Mouse (Mus musculus) intestine, embryonic 16.5 days (tissue): ENCODE results near the gene Ankrd2. TPM values are rescaled to one million over a fixed set of nuclear protein-coding genes. Genes with fewer than 3 reads are reported as not detected.
"Not testable (repeated sequence)": the region's sequence is repeated elsewhere in the genome, so short reads cannot be mapped to it uniquely, and the experiment has no call there.

Source experiments
- ATAC-seq: fragments of 200-750 bp; cut with Nextera tagmentation; 2 replicates; pipeline ENCODE4 v1.8.0; 2017; ENCODE audit warnings: moderate TSS enrichment, moderate library complexity
- H3K27ac ChIP-seq: fragments of 300-500 bp; sonication (generic); 2 replicates; pipeline ENCODE4 v1.5.1; 2014; ENCODE audit warnings: mild to moderate bottlenecking, low read length
- H3K27me3 ChIP-seq: fragments of 300-500 bp; sonication (generic); replicated peaks from 2 replicates; pipeline ENCODE4 v1.6.1; 2014; ENCODE audit warnings: low read length, control low read depth, mixed read lengths; ENCODE audit not compliant: control insufficient read depth, insufficient read depth
- H3K36me3 ChIP-seq: fragments of 300-500 bp; sonication (generic); 2 replicates; pipeline ENCODE4 v1.6.1; 2014; ENCODE audit warnings: low read length, control low read depth; ENCODE audit not compliant: control insufficient read depth, insufficient read depth
- H3K4me1 ChIP-seq: fragments of 300-500 bp; sonication (generic); 2 replicates; pipeline ENCODE4 v1.6.1; 2014; ENCODE audit warnings: low read length, control low read depth, mixed read lengths; ENCODE audit not compliant: control insufficient read depth, insufficient read depth
- H3K4me2 ChIP-seq: fragments of 300-500 bp; sonication (generic); 2 replicates; pipeline ENCODE4 v1.6.1; 2014; ENCODE audit warnings: low read depth, low read length, control low read depth
- H3K4me3 ChIP-seq: fragments of 300-500 bp; sonication (generic); 2 replicates; pipeline ENCODE4 v1.5.1; 2014; ENCODE audit warnings: mild to moderate bottlenecking, low read length
- H3K9ac ChIP-seq: fragments of 300-500 bp; sonication (generic); 2 replicates; pipeline ENCODE4 v1.6.1; 2014; ENCODE audit warnings: low read depth, low read length
- H3K9me3 ChIP-seq: fragments of 300-500 bp; sonication (generic); 2 replicates; pipeline ENCODE4 v1.6.1; 2016; ENCODE audit warnings: low read length, control low read depth; ENCODE audit not compliant: control insufficient read depth
- WGBS: fragments of 180-500 bp; shearing (Covaris S2); extraction: QIAGEN DNeasy Blood & Tissue Kit; methylation state at CpG from one replicate; pipeline ENCODE4 v1.1.7; 2014; 5-methylcytosine and 5-hydroxymethylcytosine counted together
- polyA plus RNA-seq: library from polyadenylated mRNA; unstranded; fragments of >200 nt; fragmentation: Nextera tagmentation; extraction: Ambion mirVana; gene quantifications from 2 replicates; pipeline ENCODE4 v1.2.1, GENCODE M21; 2015

Gene Ankrd2
- polyA plus RNA-seq, 1 experiment from 2014 or later: 0.16 TPM

- H3K27ac ChIP-seq: no peak overlapping the region
- no peaks in the 10 kb centered on the region for H3K36me3 ChIP-seq
- ATAC-seq: no peak
- H3K9me3 ChIP-seq: no peaks in the 10 kb centered on the region
- no peak overlapping the region for H3K4me3 ChIP-seq
- 93% methylated on average over 12 of the region's 12 CpGs for WGBS
- no peak overlapping the region for H3K9ac ChIP-seq
- H3K27me3 ChIP-seq: no peaks in the 10 kb centered on the region
- H3K4me2 ChIP-seq: no peak overlapping the region
- no peaks in the 10 kb centered on the region for H3K4me1 ChIP-seq
Measured at GRCm38 (mm10) chr19:42079006-42079405, 43.2 kb downstream of the Ankrd2 start.

- no peak overlapping the region for H3K4me3 ChIP-seq
- no peak overlapping the region for H3K9ac ChIP-seq
- no peaks in the 10 kb centered on the region for H3K9me3 ChIP-seq
- no peaks in the 10 kb centered on the region for H3K36me3 ChIP-seq
- ATAC-seq: peak; percentile 75
- peak overlapping the region; percentile 24; the same call in 1 of the 2 replicates for H3K27ac ChIP-seq
- WGBS: 68% methylated on average over 5 of the region's 5 CpGs
- H3K4me1 ChIP-seq: no peaks in the 10 kb centered on the region
- H3K27me3 ChIP-seq: no peaks in the 10 kb centered on the region
- H3K4me2 ChIP-seq: no peak overlapping the region
Measured at GRCm38 (mm10) chr19:42079950-42080349, 44.1 kb downstream of the Ankrd2 start.

GRCm38 (mm10) chr19:42080469-42080868 lies 44.7 kb downstream of the Ankrd2 start:
- H3K4me1 ChIP-seq: peaks cover under 1% of the 10 kb centered on the region; the same call in 1 of the 2 replicates
- H3K36me3 ChIP-seq: no peaks in the 10 kb centered on the region
- no peaks in the 10 kb centered on the region for H3K27me3 ChIP-seq
- 85% methylated on average over 11 of the region's 11 CpGs for WGBS
- H3K4me2 ChIP-seq: no peak overlapping the region
- no peak for ATAC-seq
- no peak overlapping the region for H3K27ac ChIP-seq
- H3K9me3 ChIP-seq: no peaks in the 10 kb centered on the region
- H3K4me3 ChIP-seq: no peak overlapping the region
- H3K9ac ChIP-seq: no peak overlapping the region

- H3K4me1 ChIP-seq, H3K4me3 ChIP-seq, H3K9me3 ChIP-seq, H3K36me3 ChIP-seq, H3K27ac ChIP-seq, H3K9ac ChIP-seq, H3K27me3 ChIP-seq, ATAC-seq, H3K4me2 ChIP-seq: not testable (repeated sequence)
- 90% methylated on average over 5 of the region's 5 CpGs for WGBS
Measured at GRCm38 (mm10) chr19:42081613-42082012, 45.8 kb downstream of the Ankrd2 start.

- peak overlapping the region; percentile 93 for H3K4me2 ChIP-seq
- no peak overlapping the region for H3K27ac ChIP-seq
- no peaks in the 10 kb centered on the region for H3K36me3 ChIP-seq
- H3K4me3 ChIP-seq: peak overlapping the region; percentile 66
- H3K4me1 ChIP-seq: peaks cover 14% of the 10 kb centered on the region
- no peak for ATAC-seq
- peak overlapping the region; percentile 73 for H3K9ac ChIP-seq
- WGBS: 8% methylated on average over 10 of the region's 10 CpGs
- H3K9me3 ChIP-seq: no peaks in the 10 kb centered on the region
- no peaks in the 10 kb centered on the region for H3K27me3 ChIP-seq
Measured at GRCm38 (mm10) chr19:42085690-42086089, 49.9 kb downstream of the Ankrd2 start.

DNA sequence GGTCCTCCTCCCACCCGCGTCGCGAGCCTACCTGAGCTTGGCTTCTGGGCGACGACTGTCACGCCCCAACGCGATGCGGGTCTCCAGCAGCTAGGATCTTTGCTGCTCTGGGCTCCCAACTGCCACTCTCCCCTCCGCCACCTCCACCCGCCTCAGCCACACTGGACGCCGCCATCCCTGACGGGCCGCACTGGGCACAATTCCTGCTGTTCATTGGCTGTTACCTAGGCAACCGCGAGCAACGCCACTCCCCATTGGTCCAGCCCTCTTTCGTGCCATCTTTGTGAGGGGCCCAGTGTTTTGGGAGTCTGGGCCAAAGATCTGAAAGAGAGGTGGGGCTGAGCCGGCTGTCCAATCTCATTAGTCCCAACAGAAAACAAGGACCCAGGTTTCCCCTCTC lies 50.4 kb downstream of the Ankrd2 start, which contains the start of gene Morn4:
Gene Morn4, minus strand, starts transcription at position 192 of the 400 bp plus-strand sequence.
- Histone ChIP-seq H3K4me2 (peak within 1 kb of the TSS; percentile 93), H3K9me3 (no peaks in the 10 kb centered on the region), H3K4me3 (peak within 1 kb of the TSS; percentile 66), H3K27ac (no peak within 1 kb of the TSS), H3K27me3 (no peaks in the 10 kb centered on the region), H3K9ac (peak within 1 kb of the TSS; percentile 73), H3K4me1 (peaks cover 15% of the 10 kb centered on the region), H3K36me3 (no peaks in the 10 kb centered on the region)
- peak; percentile 47 for ATAC-seq
- under 1% methylated on average over 21 of the region's 21 CpGs for WGBS

DNA sequence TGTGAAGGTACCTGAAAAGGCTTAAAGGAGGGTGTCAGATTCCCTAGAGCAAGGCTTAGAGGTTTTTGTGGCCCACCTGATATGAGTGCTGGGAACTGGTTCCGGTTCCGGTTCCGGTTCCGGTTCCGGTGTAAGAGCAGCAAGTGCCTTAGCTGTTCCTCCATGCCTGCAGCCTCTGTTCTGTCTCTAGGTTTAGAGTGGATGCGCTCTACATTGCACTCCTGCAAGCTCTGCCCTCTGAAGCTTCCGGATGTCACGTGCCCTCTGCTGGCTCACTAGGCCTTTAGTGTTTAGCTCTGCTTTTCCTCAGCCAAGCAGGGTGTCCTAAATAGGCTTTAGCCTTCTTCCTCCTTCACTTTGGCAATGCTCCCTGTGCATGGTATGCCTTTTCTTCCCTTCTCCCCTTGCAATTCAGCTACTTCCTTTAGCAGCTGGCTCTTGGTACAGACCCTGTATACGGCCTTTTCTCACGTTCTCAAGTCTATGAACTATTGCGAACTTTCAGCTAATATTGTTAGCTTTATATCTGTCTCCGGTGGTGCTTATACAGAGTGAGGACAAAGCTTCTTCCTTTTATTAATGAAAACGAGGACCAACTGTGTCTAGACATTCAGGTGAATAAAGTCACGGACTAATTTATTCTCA lies 53.4 kb downstream of the Ankrd2 start:
- peak overlapping the region; percentile 57; the same call in 1 of the 2 replicates for H3K9ac ChIP-seq
- peak overlapping the region; percentile 48; the same call in 1 of the 2 replicates for H3K4me3 ChIP-seq
- no peak for ATAC-seq
- H3K27ac ChIP-seq: peak overlapping the region; percentile 96
- 20% methylated on average over 14 of the region's 14 CpGs for WGBS
- no peaks in the 10 kb centered on the region for H3K36me3 ChIP-seq
- peaks cover 19% of the 10 kb centered on the region for H3K4me1 ChIP-seq
- H3K4me2 ChIP-seq: peak overlapping the region; percentile 72
- H3K9me3 ChIP-seq: no peaks in the 10 kb centered on the region
- no peaks in the 10 kb centered on the region for H3K27me3 ChIP-seq

DNA sequence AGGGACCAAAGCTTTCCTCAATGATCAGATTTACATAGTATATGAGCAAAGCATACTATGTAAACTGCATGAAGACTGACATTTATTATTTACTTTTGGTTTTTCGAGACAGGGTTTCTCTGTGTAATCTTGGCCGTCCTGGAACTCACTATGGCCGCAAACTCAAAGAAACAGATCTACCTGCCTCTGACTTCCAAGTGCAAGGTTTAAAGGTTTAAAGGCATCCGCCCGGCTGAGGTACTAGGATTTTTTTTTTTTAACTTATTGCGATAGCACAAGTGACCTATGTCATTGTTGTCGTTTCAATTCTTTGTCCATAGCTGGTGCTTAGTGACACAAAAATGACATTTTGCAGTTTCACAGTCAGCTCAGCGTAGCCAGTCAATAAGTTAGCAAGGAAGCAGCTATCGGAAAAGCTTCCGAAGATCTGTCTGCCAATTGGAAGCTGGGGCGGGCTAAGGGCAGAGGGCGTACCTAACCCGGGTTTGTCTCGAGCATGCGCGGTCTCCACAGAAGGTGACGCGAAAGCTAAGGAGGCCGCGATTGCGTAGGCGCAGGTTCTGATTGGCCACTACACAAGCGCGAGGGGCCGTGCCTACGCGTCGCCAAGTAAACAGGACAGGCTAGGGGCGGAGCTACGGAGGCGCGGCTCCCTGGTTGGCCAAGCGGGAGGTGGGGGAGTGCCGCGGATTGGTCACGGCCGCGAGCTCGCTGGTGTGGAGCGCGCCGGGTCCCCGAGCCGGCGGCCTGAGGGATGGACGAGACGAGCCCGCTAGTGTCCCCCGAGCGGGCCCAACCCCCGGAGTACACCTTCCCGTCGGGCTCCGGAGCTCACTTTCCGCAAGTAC lies 54.2 kb downstream of the Ankrd2 start, which contains the start of gene Pi4k2a:
Gene Pi4k2a, plus strand, starts transcription at position 723 of the 848 bp plus-strand sequence.
- Histone ChIP-seq H3K27ac (peak within 1 kb of the TSS; percentile 96), H3K4me3 (peak within 1 kb of the TSS; percentile 93), H3K9me3 (no peaks in the 10 kb centered on the region), H3K4me2 (peak within 1 kb of the TSS; percentile 76), H3K36me3 (no peaks in the 10 kb centered on the region), H3K4me1 (peaks cover 19% of the 10 kb centered on the region), H3K27me3 (no peaks in the 10 kb centered on the region), H3K9ac (peak within 1 kb of the TSS; percentile 88)
- under 1% methylated on average over 53 of the region's 55 CpGs for WGBS
- peak; percentile 98 for ATAC-seq

DNA sequence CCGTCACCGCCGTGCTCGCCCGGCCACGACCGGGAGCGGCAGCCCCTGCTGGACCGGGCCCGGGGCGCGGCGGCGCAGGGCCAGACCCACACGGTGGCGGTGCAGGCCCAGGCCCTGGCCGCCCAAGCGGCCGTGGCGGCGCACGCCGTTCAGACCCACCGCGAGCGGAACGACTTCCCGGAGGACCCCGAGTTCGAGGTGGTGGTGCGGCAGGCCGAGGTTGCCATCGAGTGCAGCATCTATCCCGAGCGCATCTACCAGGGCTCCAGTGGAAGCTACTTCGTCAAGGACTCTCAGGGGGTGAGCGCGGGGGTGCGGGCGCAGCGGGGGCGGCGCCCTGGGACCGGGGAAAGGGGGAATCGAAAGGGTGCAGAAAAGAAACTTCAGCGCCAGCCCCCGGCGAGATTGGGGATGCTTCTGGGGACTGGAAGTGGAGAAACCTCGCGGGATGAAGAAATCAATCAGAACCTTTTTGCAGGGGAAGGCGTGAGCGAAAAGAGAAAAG lies 54.9 kb downstream of the Ankrd2 start:
- no peaks in the 10 kb centered on the region for H3K36me3 ChIP-seq
- peak overlapping the region; percentile 93 for H3K4me3 ChIP-seq
- peak overlapping the region; percentile 76 for H3K4me2 ChIP-seq
- peak; percentile 69 for ATAC-seq
- WGBS: under 1% methylated on average over 52 of the region's 52 CpGs
- H3K4me1 ChIP-seq: peaks cover 17% of the 10 kb centered on the region
- H3K27me3 ChIP-seq: no peaks in the 10 kb centered on the region
- peak overlapping the region; percentile 88 for H3K9ac ChIP-seq
- H3K27ac ChIP-seq: peak overlapping the region; percentile 90
- H3K9me3 ChIP-seq: no peaks in the 10 kb centered on the region
